Mouse (Mus musculus) midbrain, embryonic 10.5 days (tissue): ENCODE results near the gene Creb5. TPM values are rescaled to one million over a fixed set of nuclear protein-coding genes. Genes with fewer than 3 reads are reported as not detected.
A peak's percentile ranks its signal among the peaks of the same experiment; 100 is the strongest.

ENCODE experiments used
- DNase-seq: peaks from one replicate; pipeline ENCODE4 v3.0.0-alpha.2; 2017; ENCODE audit warnings: low spot score
- H3K27ac ChIP-seq: fragments of 300-500 bp; sonication (generic); replicated peaks from 2 replicates; pipeline ENCODE4 v1.5.1; 2016; ENCODE audit warnings: mild to moderate bottlenecking
- H3K27me3 ChIP-seq: fragments of 300-500 bp; sonication (generic); 2 replicates; pipeline ENCODE4 v1.6.1; 2016; ENCODE audit warnings: low read depth, mild to moderate bottlenecking; ENCODE audit not compliant: poor library complexity, severe bottlenecking
- H3K36me3 ChIP-seq: fragments of 300-500 bp; sonication (generic); 2 replicates; pipeline ENCODE4 v1.6.1; 2016; ENCODE audit warnings: mild to moderate bottlenecking, moderate library complexity
- H3K4me1 ChIP-seq: fragments of 300-500 bp; sonication (generic); 2 replicates; pipeline ENCODE4 v1.6.1; 2016
- H3K4me3 ChIP-seq: fragments of 300-500 bp; sonication (generic); 2 replicates; pipeline ENCODE4 v1.5.1; 2016; ENCODE audit warnings: mild to moderate bottlenecking, moderate library complexity
- H3K9me3 ChIP-seq: fragments of 300-500 bp; sonication (generic); replicated peaks from 2 replicates; pipeline ENCODE4 v1.6.1; 2016; ENCODE audit warnings: mild to moderate bottlenecking
- WGBS: fragments of 180-500 bp; shearing (Covaris S2); methylation state at CpG from one replicate; pipeline ENCODE4 v1.1.7; 2016; 5-methylcytosine and 5-hydroxymethylcytosine counted together
- polyA plus RNA-seq: library from polyadenylated mRNA; unstranded; fragments of >200 nt; fragmentation: Nextera tagmentation; extraction: Ambion mirVana; gene quantifications from 2 replicates; pipeline ENCODE4 v1.2.1, GENCODE M21; 2016

The Creb5 gene
- polyA plus RNA-seq, 1 experiment from 2014 or later, result 4.8 TPM

DNA sequence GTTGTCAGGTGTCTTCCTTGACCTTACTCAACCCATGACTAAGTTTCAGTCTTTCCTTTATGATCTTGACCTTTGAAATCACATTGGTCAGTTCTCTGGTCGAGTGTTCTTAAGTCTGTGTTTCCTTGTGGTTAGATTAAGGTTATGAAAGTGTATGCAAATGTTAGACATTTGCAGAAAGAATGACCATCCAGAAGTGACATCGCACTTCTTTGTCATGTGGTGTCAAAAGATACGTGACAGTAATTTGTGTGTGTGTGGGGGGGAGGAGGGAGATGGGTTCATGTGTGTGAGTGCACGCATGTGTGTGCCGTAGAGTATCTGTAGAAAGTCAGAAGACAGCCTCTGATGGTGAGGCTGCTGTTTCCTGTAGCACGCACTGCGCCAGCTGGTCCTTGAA is 348.4 kb downstream of the Creb5 start:
- no peak for DNase-seq
- no peak overlapping the region for H3K27ac ChIP-seq
- 87% methylated on average over 7 of the region's 7 CpGs for WGBS

DNA sequence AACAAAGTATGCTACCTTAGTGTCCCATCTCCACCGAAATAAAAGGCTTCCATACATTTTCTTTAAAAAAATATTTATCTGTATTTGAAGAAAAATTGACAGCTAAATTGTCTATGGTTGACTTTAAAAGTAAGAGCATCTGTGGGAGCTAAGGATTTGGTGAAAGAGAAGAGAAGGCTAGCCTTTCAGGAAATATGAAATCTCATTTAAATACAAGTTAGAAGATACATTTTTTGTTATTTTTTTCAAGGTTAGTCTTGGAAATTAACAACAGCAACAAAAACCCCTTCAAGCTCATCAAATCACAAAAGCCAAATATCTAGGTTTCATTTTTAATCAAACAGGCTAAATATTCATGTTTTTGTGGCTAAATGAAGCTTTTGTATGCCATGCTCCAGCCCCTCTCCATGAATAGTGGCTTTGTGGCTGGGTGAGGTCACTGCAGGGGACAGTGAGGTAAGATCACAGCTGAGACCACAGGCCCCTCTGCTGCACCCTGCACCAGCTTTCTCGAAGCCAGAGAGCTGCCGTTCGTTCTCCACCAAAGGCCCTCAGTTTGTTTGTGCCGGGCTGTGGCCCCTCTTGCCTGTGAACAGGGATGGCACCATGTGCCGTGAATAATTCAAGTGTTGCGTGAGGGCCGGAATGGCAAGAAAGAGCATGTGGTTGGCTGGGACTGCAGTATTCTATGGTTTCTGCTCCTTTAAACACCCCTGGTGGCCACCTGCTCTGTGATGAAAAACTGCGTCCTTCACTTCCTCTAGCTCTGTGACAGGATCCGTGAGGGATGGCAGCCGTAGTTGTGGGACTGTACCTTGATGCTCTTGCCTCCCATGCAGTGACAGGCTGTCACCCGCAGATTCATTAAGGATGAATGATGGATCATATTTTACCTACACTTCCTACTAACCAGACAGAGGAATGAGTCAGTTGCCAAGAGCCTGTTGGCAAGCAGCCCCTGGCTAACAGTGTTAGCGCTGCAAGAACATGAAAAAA is 350.6 kb downstream of the Creb5 start:
- no peak for DNase-seq
- WGBS, result 88% methylated on average over 13 of the region's 13 CpGs

More for the DNA sequence above, 348.4 kb downstream of the Creb5 start:
- Histone ChIP-seq H3K4me1 (peaks cover 4% of the 10 kb centered on the region; the same call in 1 of the 2 replicates), H3K27me3 (0 out of 2 replicates have a peak, but pooled peaks cover 10% of the 10 kb centered on the region), H3K4me3 (no peak overlapping the region), H3K36me3 (no peaks in the 10 kb centered on the region), H3K9me3 (no peaks in the 10 kb centered on the region)

GRCm38 (mm10) chr6:53641633-53642605 is 354.8 kb downstream of the Creb5 start:
- Histone ChIP-seq H3K27ac (no peak overlapping the region), H3K4me3 (no peak overlapping the region), H3K36me3 (no peaks in the 10 kb centered on the region), H3K9me3 (no peaks in the 10 kb centered on the region), H3K27me3 (no peaks in the 10 kb centered on the region), H3K4me1 (peaks cover 12% of the 10 kb centered on the region)
- no peak for DNase-seq
- 90% methylated on average over 30 of the region's 30 CpGs for WGBS

More for the DNA sequence above, 350.6 kb downstream of the Creb5 start:
- Histone ChIP-seq H3K36me3 (no peaks in the 10 kb centered on the region), H3K27me3 (0 out of 2 replicates have a peak, but pooled peaks cover 3% of the 10 kb centered on the region), H3K9me3 (no peaks in the 10 kb centered on the region), H3K27ac (0 out of 2 replicates have a peak overlapping the region, but pooled peaks have one; percentile 17), H3K4me1 (peaks cover 12% of the 10 kb centered on the region), H3K4me3 (no peak overlapping the region)

DNA sequence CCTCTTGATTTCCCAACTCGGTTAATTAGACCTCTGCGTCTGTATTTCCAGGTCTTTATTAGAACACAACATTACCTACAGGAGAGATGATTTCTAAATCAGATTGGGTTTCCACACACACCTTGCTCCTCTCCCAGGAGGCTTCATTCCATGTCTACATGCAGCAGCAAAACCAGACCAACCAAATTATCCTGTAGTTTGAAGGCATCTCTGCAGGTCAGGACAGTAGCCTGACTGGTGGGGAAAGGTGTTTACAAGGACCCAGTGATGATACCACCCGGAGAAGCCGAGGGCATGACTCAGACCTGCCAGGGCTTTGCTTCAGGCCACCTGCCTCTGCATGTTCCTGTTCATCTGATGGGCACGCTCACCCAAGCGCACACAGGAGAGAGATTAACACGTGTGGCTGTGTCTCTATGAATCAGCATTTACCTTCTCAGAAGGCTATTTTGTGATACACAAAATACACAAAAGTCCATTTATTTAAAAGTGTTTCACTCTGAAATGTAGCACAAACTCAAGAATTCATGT is 355.8 kb downstream of the Creb5 start:
- H3K27ac ChIP-seq, result no peak overlapping the region
- peaks cover 8% of the 10 kb centered on the region for H3K4me1 ChIP-seq
- no peak for DNase-seq
- no peaks in the 10 kb centered on the region for H3K36me3 ChIP-seq
- WGBS, result 90% methylated on average over 7 of the region's 7 CpGs
- H3K4me3 ChIP-seq, result no peak overlapping the region
- H3K9me3 ChIP-seq, result no peaks in the 10 kb centered on the region
- H3K27me3 ChIP-seq, result no peaks in the 10 kb centered on the region

DNA sequence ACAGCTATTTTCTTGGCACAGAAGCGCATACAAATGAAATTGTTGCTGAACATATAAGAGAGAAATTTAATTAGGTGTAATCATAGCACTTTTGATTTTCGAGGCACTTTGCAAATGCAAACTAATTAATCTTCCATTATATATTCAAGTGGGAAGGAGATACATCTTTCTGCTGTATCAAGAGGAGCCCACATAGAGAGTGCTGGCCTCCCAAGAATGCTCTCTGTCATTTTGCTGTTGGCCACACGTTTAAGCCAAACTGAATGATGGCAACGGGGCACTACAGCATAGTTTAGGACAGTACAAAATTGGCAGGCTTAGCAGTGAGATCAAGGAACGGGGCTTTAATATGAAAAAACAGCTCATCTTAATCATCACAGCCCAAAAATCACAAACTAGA is 356.4 kb downstream of the Creb5 start:
- Histone ChIP-seq H3K36me3 (no peaks in the 10 kb centered on the region), H3K4me1 (peaks cover 8% of the 10 kb centered on the region), H3K27ac (no peak overlapping the region), H3K4me3 (no peak overlapping the region), H3K9me3 (no peaks in the 10 kb centered on the region), H3K27me3 (no peaks in the 10 kb centered on the region)
- DNase-seq, result no peak
- WGBS, result 89% methylated on average over 5 of the region's 5 CpGs

DNA sequence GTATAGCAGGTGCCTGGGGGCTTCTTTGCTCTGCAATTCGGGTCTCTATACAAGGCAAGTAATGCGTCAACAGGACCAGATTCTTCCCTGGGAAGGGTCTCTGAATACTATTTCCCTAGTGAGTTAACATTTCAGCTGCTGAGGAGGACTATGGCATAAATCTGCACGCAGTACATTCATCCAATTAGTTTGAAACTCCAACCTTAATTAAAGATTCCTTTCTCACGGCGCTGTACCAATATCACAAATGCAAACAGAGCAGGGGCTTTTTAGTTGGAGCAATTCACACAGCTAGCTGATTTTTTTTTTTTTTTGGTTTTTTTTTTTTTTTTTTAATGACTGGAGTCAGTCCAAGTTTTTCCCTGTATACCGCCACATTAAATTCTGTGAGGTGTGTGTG is 357.0 kb downstream of the Creb5 start:
- Histone ChIP-seq H3K4me3 (no peak overlapping the region), H3K27me3 (no peaks in the 10 kb centered on the region), H3K36me3 (no peaks in the 10 kb centered on the region), H3K27ac (no peak overlapping the region), H3K9me3 (no peaks in the 10 kb centered on the region), H3K4me1 (peaks cover 8% of the 10 kb centered on the region)
- WGBS, result 81% methylated on average over 6 of the region's 6 CpGs
- no peak for DNase-seq

- H3K27ac ChIP-seq, result no peak overlapping the region
- H3K4me3 ChIP-seq, result no peak overlapping the region
- no peaks in the 10 kb centered on the region for H3K27me3 ChIP-seq
- H3K4me1 ChIP-seq, result peaks cover 8% of the 10 kb centered on the region
- WGBS, result 91% methylated on average over 7 of the region's 7 CpGs
- H3K36me3 ChIP-seq, result no peaks in the 10 kb centered on the region
- DNase-seq, result no peak
- no peaks in the 10 kb centered on the region for H3K9me3 ChIP-seq
Observed at GRCm38 (mm10) chr6:53644971-53645370, 357.9 kb downstream of the Creb5 start.

- WGBS, result 84% methylated on average over 1 of the region's 1 CpGs
- Histone ChIP-seq H3K27me3 (no peaks in the 10 kb centered on the region), H3K9me3 (no peaks in the 10 kb centered on the region), H3K36me3 (no peaks in the 10 kb centered on the region), H3K4me1 (peaks cover 7% of the 10 kb centered on the region), H3K4me3 (no peak overlapping the region), H3K27ac (no peak overlapping the region)
- no peak for DNase-seq
Observed at GRCm38 (mm10) chr6:53649782-53650181, 362.7 kb downstream of the Creb5 start.

- H3K27me3 ChIP-seq, result no peaks in the 10 kb centered on the region
- peaks cover 11% of the 10 kb centered on the region for H3K4me1 ChIP-seq
- H3K9me3 ChIP-seq, result no peaks in the 10 kb centered on the region
- H3K4me3 ChIP-seq, result no peak overlapping the region
- whole genome bisulfite sequencing, result 84% methylated on average over 5 of the region's 5 CpGs
- no peak for DNase-seq
- no peak overlapping the region for H3K27ac ChIP-seq
- no peaks in the 10 kb centered on the region for H3K36me3 ChIP-seq
Observed at GRCm38 (mm10) chr6:53652691-53653090, 365.6 kb downstream of the Creb5 start.

DNA sequence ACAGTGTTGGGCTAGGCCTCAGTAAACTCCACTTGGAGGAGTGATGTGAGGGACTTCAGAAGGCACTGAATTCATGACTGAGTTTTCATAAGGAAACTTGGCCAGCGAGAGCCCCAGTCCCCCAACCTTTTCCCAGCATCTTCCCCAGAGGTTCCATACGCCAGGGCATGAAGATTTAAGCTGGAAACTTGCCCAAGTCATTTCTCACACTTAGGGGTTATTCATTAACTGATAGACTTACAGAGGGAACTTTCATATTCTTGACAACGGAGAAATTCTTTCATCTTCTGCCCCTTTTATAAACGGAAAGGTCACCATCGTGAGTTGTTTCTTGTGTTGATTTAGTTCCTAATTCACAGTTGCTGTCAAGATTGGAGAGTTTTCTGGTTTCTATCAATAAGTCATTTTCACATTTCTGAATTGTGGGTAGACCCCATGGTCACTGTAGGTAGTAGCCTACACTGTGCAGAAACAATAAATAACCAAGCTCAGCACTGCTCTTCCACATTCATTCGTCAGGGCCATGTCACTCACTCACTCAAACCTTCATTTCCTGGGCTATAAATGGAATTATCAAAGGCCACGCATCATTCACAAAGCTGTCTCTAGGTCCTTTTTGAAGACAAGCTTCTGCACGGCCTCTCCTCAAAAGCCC is 366.8 kb downstream of the Creb5 start:
- no peaks in the 10 kb centered on the region for H3K9me3 ChIP-seq
- no peaks in the 10 kb centered on the region for H3K36me3 ChIP-seq
- H3K4me3 ChIP-seq, result no peak overlapping the region
- H3K4me1 ChIP-seq, result peaks cover 12% of the 10 kb centered on the region
- no peak for DNase-seq
- no peak overlapping the region for H3K27ac ChIP-seq
- no peaks in the 10 kb centered on the region for H3K27me3 ChIP-seq
- 91% methylated on average over 8 of the region's 8 CpGs for WGBS

DNA sequence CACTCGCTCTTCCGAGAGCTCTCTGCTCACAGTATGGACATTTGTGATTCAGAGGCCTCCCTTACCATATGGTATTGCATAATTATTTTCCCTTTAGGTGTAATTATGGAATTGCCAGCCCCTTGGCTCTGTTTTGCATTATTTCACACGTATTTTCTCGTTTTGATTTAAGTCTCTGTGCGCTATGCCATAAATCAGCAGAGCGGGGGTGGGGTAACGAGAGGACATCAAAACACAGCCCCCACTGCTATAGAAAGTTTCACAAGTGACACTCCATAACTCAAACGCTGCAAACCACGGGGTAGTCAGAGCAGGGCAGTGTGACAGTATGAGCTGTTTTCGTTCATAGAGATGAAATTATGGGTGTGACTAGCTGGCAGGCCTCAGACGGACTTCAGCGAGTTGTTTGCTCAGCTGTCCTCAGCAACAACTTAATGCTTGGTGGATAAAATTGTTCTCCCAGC is 367.3 kb downstream of the Creb5 start:
- no peak overlapping the region for H3K27ac ChIP-seq
- no peak for DNase-seq

GRCm38 (mm10) chr6:53656466-53656865 is 369.4 kb downstream of the Creb5 start:
- H3K4me3 ChIP-seq, result no peak overlapping the region
- no peak overlapping the region for H3K27ac ChIP-seq
- no peaks in the 10 kb centered on the region for H3K9me3 ChIP-seq
- H3K4me1 ChIP-seq, result peaks cover 12% of the 10 kb centered on the region
- 95% methylated on average over 3 of the region's 3 CpGs for WGBS
- no peak for DNase-seq
- no peaks in the 10 kb centered on the region for H3K36me3 ChIP-seq
- no peaks in the 10 kb centered on the region for H3K27me3 ChIP-seq

More for the DNA sequence above, 367.3 kb downstream of the Creb5 start:
- peaks cover 12% of the 10 kb centered on the region for H3K4me1 ChIP-seq
- 81% methylated on average over 12 of the region's 12 CpGs for WGBS
- no peaks in the 10 kb centered on the region for H3K36me3 ChIP-seq
- no peaks in the 10 kb centered on the region for H3K27me3 ChIP-seq
- no peaks in the 10 kb centered on the region for H3K9me3 ChIP-seq
- H3K4me3 ChIP-seq, result no peak overlapping the region
